Mouse (Mus musculus): ENCODE results near the gene Tnk2. TPM values are rescaled to one million over a fixed set of nuclear protein-coding genes. Genes with fewer than 3 reads are reported as not detected.

Tnk2 gene
- polyA plus RNA-seq, 1 experiment from 2014 or later: 13.3 TPM

DNA sequence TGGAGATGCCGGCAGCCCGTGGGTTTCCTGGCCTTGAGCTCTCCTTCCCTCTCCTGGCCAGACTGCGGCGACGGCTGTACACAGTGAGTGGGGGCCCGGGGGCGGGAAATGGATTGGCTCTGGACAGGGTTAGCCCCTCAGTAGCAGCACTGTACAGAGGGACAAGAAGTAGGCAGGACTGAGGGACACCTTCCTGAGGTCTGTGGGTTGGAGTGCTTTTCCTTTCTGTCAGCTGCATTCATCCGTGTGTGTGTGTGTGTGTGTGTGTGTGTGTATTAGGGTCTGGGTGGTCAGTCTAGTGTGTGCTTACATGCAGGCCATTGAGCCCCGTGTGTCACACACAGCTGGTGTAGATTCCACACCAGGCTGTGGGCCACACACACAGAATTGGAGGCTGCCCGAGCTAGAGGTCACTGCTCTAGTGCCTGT lies 17.8 kb downstream of the Tnk2 start:
- Histone ChIP-seq H3K27ac (peak overlapping the region; percentile 79), H3K4me2 (peak overlapping the region; percentile 30), H3K4me1 (peaks cover 58% of the 10 kb centered on the region), H3K9ac (peak overlapping the region; percentile 46), H3K4me3 (no peak overlapping the region), H3K9me3 (no peaks in the 10 kb centered on the region), H3K27me3 (no peaks in the 10 kb centered on the region), H3K36me3 (peaks cover 18% of the 10 kb centered on the region)
- ATAC-seq (ENCODE audit: insufficient number of reproducible peaks, insufficient read depth, low FRiP score, low TSS enrichment, low read depth): no peak
- 54% methylated on average over 10 of the region's 10 CpGs for WGBS

- no peak for ATAC-seq (ENCODE audit: insufficient number of reproducible peaks, insufficient read depth, low FRiP score, low TSS enrichment, low read depth)
- Histone ChIP-seq H3K36me3 (peaks cover 18% of the 10 kb centered on the region), H3K9me3 (no peaks in the 10 kb centered on the region), H3K27me3 (no peaks in the 10 kb centered on the region), H3K4me3 (no peak overlapping the region), H3K4me1 (peaks cover 53% of the 10 kb centered on the region), H3K4me2 (peak overlapping the region; percentile 30), H3K9ac (peak overlapping the region; percentile 44; the same call in 1 of the 2 replicates), H3K27ac (no peak overlapping the region)
- WGBS: 85% methylated on average over 7 of the region's 7 CpGs
Measured at GRCm38 (mm10) chr16:32662372-32662771, 18.7 kb downstream of the Tnk2 start.

GRCm38 (mm10) chr16:32663231-32663858 lies 19.7 kb downstream of the Tnk2 start:
- peaks cover 56% of the 10 kb centered on the region for H3K4me1 ChIP-seq
- no peak overlapping the region for H3K9ac ChIP-seq
- no peak overlapping the region for H3K4me3 ChIP-seq
- no peak overlapping the region for H3K4me2 ChIP-seq
- 81% methylated on average over 9 of the region's 9 CpGs for WGBS
- peaks cover 25% of the 10 kb centered on the region for H3K36me3 ChIP-seq
- no peaks in the 10 kb centered on the region for H3K27me3 ChIP-seq
- H3K27ac ChIP-seq: no peak overlapping the region
- ATAC-seq (ENCODE audit: insufficient number of reproducible peaks, insufficient read depth, low FRiP score, low TSS enrichment, low read depth): no peak
- H3K9me3 ChIP-seq: no peaks in the 10 kb centered on the region

- no peak overlapping the region for H3K27ac ChIP-seq
- no peak overlapping the region for H3K9ac ChIP-seq
- H3K36me3 ChIP-seq: peaks cover 28% of the 10 kb centered on the region
- H3K9me3 ChIP-seq: no peaks in the 10 kb centered on the region
- no peak overlapping the region for H3K4me3 ChIP-seq
- H3K4me2 ChIP-seq: no peak overlapping the region
- WGBS: 78% methylated on average over 2 of the region's 2 CpGs
- peaks cover 47% of the 10 kb centered on the region for H3K4me1 ChIP-seq
- ATAC-seq (ENCODE audit: insufficient number of reproducible peaks, insufficient read depth, low FRiP score, low TSS enrichment, low read depth): no peak
- no peaks in the 10 kb centered on the region for H3K27me3 ChIP-seq
Measured at GRCm38 (mm10) chr16:32664211-32664610, 20.5 kb downstream of the Tnk2 start.

DNA sequence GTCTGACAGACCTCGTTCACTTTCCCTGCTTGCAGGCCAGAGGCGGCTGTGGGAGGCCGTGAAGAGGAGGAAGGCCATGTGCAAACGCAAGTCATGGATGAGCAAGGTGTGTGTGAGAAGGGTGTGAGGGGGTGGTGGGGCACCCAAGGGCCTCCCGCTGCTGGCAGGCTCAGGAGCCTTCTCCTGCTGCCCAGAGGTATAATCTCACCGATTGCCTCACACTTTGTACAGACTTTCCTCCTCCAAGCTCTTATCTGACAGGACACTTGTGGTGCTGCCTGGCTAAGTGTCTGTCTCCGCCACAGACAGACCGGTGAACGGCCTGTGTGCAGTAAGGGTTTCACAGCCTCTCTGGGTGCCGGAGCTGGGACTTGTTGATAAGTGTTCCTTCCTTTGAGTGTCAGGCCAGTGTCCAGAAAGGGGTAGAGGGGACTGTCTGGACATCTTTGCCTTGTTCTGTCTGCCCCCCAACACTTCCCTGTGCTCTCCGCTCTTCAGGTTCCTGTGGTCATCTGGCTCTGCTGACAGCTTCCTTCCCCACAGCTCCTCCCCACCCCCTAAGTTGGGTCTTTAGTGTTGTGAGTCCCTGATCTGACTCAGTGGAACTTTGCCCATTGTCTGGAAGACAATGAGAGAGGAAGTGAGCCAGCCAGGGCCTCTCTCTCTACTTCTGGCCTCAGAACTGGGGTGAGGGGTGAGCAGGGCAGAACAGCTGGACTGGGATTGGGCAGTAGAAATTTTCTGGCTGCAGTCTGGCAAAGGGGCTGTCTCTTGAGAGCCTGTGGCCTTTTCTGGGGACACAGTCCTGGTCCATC lies 22.4 kb downstream of the Tnk2 start:
- Histone ChIP-seq H3K4me2 (no peak overlapping the region), H3K27me3 (no peaks in the 10 kb centered on the region), H3K36me3 (peaks cover 44% of the 10 kb centered on the region), H3K4me1 (peaks cover 29% of the 10 kb centered on the region), H3K9ac (0 out of 2 replicates have a peak overlapping the region, but pooled peaks have one; percentile 11), H3K4me3 (no peak overlapping the region), H3K9me3 (no peaks in the 10 kb centered on the region), H3K27ac (peak overlapping the region; percentile 64)
- ATAC-seq (ENCODE audit: insufficient number of reproducible peaks, insufficient read depth, low FRiP score, low TSS enrichment, low read depth): no peak
- WGBS: 72% methylated on average over 11 of the region's 11 CpGs

GRCm38 (mm10) chr16:32666671-32667551 lies 23.2 kb downstream of the Tnk2 start:
- Histone ChIP-seq H3K9me3 (no peaks in the 10 kb centered on the region), H3K4me3 (no peak overlapping the region), H3K27me3 (no peaks in the 10 kb centered on the region), H3K27ac (peak overlapping the region; percentile 39; the same call in 1 of the 2 replicates), H3K4me1 (peaks cover 20% of the 10 kb centered on the region), H3K9ac (no peak overlapping the region), H3K36me3 (peaks cover 52% of the 10 kb centered on the region), H3K4me2 (no peak overlapping the region)
- ATAC-seq (ENCODE audit: insufficient number of reproducible peaks, insufficient read depth, low FRiP score, low TSS enrichment, low read depth): no peak
- 75% methylated on average over 9 of the region's 9 CpGs for WGBS

- 74% methylated on average over 3 of the region's 3 CpGs for WGBS
Measured at GRCm38 (mm10) chr16:32667552-32667872, 23.8 kb downstream of the Tnk2 start.

DNA sequence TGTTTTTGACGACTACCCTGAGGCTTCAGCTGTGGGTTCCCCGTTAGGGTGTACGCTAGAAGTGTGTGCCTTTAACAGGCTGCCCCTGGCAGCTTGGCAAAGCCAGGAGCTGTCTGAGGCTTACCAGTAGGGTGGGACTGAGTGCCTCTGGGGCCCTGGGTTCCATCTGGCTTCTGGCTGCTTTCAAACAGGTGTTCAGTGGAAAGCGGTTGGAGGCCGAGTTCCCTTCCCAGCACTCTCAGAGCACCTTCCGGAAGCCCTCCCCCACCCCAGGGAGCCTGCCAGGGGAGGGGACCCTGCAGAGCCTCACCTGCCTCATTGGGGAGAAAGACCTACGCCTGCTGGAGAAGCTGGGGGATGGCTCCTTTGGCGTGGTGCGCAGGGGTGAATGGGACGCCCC lies 24.4 kb downstream of the Tnk2 start:
- H3K9me3 ChIP-seq: no peaks in the 10 kb centered on the region
- H3K36me3 ChIP-seq: peaks cover 63% of the 10 kb centered on the region
- no peak overlapping the region for H3K4me3 ChIP-seq
- no peak overlapping the region for H3K27ac ChIP-seq
- ATAC-seq (ENCODE audit: insufficient number of reproducible peaks, insufficient read depth, low FRiP score, low TSS enrichment, low read depth): no peak
- 0 out of 2 replicates have a peak overlapping the region, but pooled peaks have one; percentile 27 for H3K9ac ChIP-seq
- H3K27me3 ChIP-seq: no peaks in the 10 kb centered on the region
- no peak overlapping the region for H3K4me2 ChIP-seq
- peaks cover 21% of the 10 kb centered on the region for H3K4me1 ChIP-seq
- WGBS: 58% methylated on average over 10 of the region's 10 CpGs

More at GRCm38 (mm10) chr16:32667552-32667872, 23.8 kb downstream of the Tnk2 start:
- H3K4me2 ChIP-seq: no peak overlapping the region
- H3K27ac ChIP-seq: peak overlapping the region; percentile 3; the same call in 1 of the 2 replicates
- peaks cover 18% of the 10 kb centered on the region for H3K4me1 ChIP-seq
- no peaks in the 10 kb centered on the region for H3K9me3 ChIP-seq
- H3K4me3 ChIP-seq: no peak overlapping the region
- ATAC-seq (ENCODE audit: insufficient number of reproducible peaks, insufficient read depth, low FRiP score, low TSS enrichment, low read depth): no peak
- peaks cover 58% of the 10 kb centered on the region for H3K36me3 ChIP-seq
- H3K27me3 ChIP-seq: no peaks in the 10 kb centered on the region
- H3K9ac ChIP-seq: no peak overlapping the region

GRCm38 (mm10) chr16:32668472-32668871 lies 24.8 kb downstream of the Tnk2 start:
- no peak overlapping the region for H3K27ac ChIP-seq
- no peak overlapping the region for H3K9ac ChIP-seq
- H3K4me2 ChIP-seq: no peak overlapping the region
- 68% methylated on average over 4 of the region's 4 CpGs for WGBS
- peaks cover 67% of the 10 kb centered on the region for H3K36me3 ChIP-seq
- ATAC-seq (ENCODE audit: insufficient number of reproducible peaks, insufficient read depth, low FRiP score, low TSS enrichment, low read depth): no peak
- H3K9me3 ChIP-seq: no peaks in the 10 kb centered on the region
- no peaks in the 10 kb centered on the region for H3K27me3 ChIP-seq
- no peak overlapping the region for H3K4me3 ChIP-seq
- H3K4me1 ChIP-seq: peaks cover 18% of the 10 kb centered on the region

DNA sequence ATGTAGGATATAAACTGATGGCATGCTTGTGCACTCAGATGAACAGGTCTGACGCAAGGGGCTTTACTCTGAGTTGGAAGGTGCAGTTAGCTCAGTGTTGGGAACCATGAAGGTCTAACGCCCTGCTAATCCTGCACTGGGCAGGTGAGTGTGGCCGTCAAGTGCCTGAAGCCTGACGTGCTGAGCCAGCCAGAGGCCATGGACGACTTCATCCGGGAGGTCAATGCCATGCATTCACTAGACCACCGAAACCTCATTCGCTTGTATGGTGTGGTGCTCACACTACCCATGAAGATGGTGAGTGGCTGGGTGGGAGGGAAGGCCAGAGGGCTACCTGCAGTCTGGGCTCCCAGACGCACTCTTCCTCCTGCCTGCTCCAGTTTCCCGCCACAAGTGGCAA lies 25.6 kb downstream of the Tnk2 start:
- no peak overlapping the region for H3K4me3 ChIP-seq
- 89% methylated on average over 10 of the region's 10 CpGs for WGBS
- H3K4me1 ChIP-seq: peaks cover 17% of the 10 kb centered on the region; the same call in 1 of the 2 replicates
- H3K9ac ChIP-seq: no peak overlapping the region
- H3K4me2 ChIP-seq: no peak overlapping the region
- peaks cover 68% of the 10 kb centered on the region for H3K36me3 ChIP-seq
- no peaks in the 10 kb centered on the region for H3K27me3 ChIP-seq
- H3K9me3 ChIP-seq: no peaks in the 10 kb centered on the region
- H3K27ac ChIP-seq: no peak overlapping the region
- no peak for ATAC-seq (ENCODE audit: insufficient number of reproducible peaks, insufficient read depth, low FRiP score, low TSS enrichment, low read depth)

- peaks cover 17% of the 10 kb centered on the region; the same call in 1 of the 2 replicates for H3K4me1 ChIP-seq
- H3K36me3 ChIP-seq: peaks cover 77% of the 10 kb centered on the region
- H3K4me2 ChIP-seq: no peak overlapping the region
- no peak for ATAC-seq (ENCODE audit: insufficient number of reproducible peaks, insufficient read depth, low FRiP score, low TSS enrichment, low read depth)
- WGBS: 87% methylated on average over 10 of the region's 10 CpGs
- H3K9me3 ChIP-seq: no peaks in the 10 kb centered on the region
- no peak overlapping the region for H3K4me3 ChIP-seq
- H3K27me3 ChIP-seq: no peaks in the 10 kb centered on the region
- H3K9ac ChIP-seq: no peak overlapping the region
- H3K27ac ChIP-seq: no peak overlapping the region
Measured at GRCm38 (mm10) chr16:32670354-32671124, 26.9 kb downstream of the Tnk2 start.
